Mouse (Mus musculus): ENCODE data around the gene Pxylp1. TPM values are rescaled to one million over a fixed set of nuclear protein-coding genes. Genes with fewer than 3 reads are reported as not detected.

Gene Pxylp1
- polyA plus RNA-seq, 1 experiment, result 4.7 TPM

GRCm38 (mm10) chr9:96828071-96828470 lies 64.4 kb downstream of the Pxylp1 start:
- H3K27me3 ChIP-seq (ENCODE audit: control insufficient read depth, insufficient read depth, low read length), result no peaks in the 10 kb centered on the region
- 92% methylated on average over 2 of the region's 2 CpGs for WGBS
- H3K36me3 ChIP-seq (ENCODE audit: control insufficient read depth, insufficient read depth, low read length), result no peaks in the 10 kb centered on the region
- H3K27ac ChIP-seq (ENCODE audit: insufficient read depth, low read length), result no peak overlapping the region
- H3K4me3 ChIP-seq (ENCODE audit: extremely low read depth, insufficient read depth, insufficient read length), result no peak overlapping the region
- DNase-seq (ENCODE audit: low read depth in 1 of 2, low spot score in 2 of 2), result no peak
- no peaks in the 10 kb centered on the region for H3K4me1 ChIP-seq (ENCODE audit: control insufficient read depth, insufficient read depth, insufficient read length)
- TF ChIP-seq POLR2A (IDR thresholded peaks at IDR 0.05; ENCODE audit: low read depth, low read length) (no peak), CTCF (IDR thresholded peaks at IDR 0.05; ENCODE audit: extremely low read depth, insufficient read depth, insufficient read length, insufficient replicate concordance) (no peak)

- H3K27me3 ChIP-seq (ENCODE audit: control insufficient read depth, insufficient read depth, low read length), result no peaks in the 10 kb centered on the region
- WGBS, result 80% methylated on average over 12 of the region's 12 CpGs
- H3K27ac ChIP-seq (ENCODE audit: insufficient read depth, low read length), result no peak overlapping the region
- H3K4me3 ChIP-seq (ENCODE audit: extremely low read depth, insufficient read depth, insufficient read length), result no peak overlapping the region
- no peaks in the 10 kb centered on the region for H3K4me1 ChIP-seq (ENCODE audit: control insufficient read depth, insufficient read depth, insufficient read length)
- no peak for DNase-seq (ENCODE audit: low read depth in 1 of 2, low spot score in 2 of 2)
- H3K36me3 ChIP-seq (ENCODE audit: control insufficient read depth, insufficient read depth, low read length), result no peaks in the 10 kb centered on the region
- TF ChIP-seq CTCF (IDR thresholded peaks at IDR 0.05; ENCODE audit: extremely low read depth, insufficient read depth, insufficient read length, insufficient replicate concordance), result no peak
- TF ChIP-seq POLR2A (IDR thresholded peaks at IDR 0.05; ENCODE audit: low read depth, low read length), result no peak
These were observed 65.3 kb downstream of the Pxylp1 start for GRCm38 (mm10) chr9:96827002-96827785.

- WGBS, result 95% methylated on average over 18 of the region's 18 CpGs
These were observed 67.6 kb downstream of the Pxylp1 start for GRCm38 (mm10) chr9:96824857-96825256.

GRCm38 (mm10) chr9:96824026-96824425 lies 68.4 kb downstream of the Pxylp1 start:
- no peaks in the 10 kb centered on the region for H3K4me1 ChIP-seq (ENCODE audit: control insufficient read depth, insufficient read depth, insufficient read length)
- no peak for DNase-seq (ENCODE audit: low read depth in 1 of 2, low spot score in 2 of 2)
- no peak for TF ChIP-seq POLR2A (IDR thresholded peaks at IDR 0.05; ENCODE audit: low read depth, low read length)
- no peak for TF ChIP-seq CTCF (IDR thresholded peaks at IDR 0.05; ENCODE audit: extremely low read depth, insufficient read depth, insufficient read length, insufficient replicate concordance)
- WGBS, result 79% methylated on average over 12 of the region's 12 CpGs
- no peaks in the 10 kb centered on the region for H3K27me3 ChIP-seq (ENCODE audit: control insufficient read depth, insufficient read depth, low read length)
- H3K4me3 ChIP-seq (ENCODE audit: extremely low read depth, insufficient read depth, insufficient read length), result no peak overlapping the region
- no peak overlapping the region for H3K27ac ChIP-seq (ENCODE audit: insufficient read depth, low read length)
- no peaks in the 10 kb centered on the region for H3K36me3 ChIP-seq (ENCODE audit: control insufficient read depth, insufficient read depth, low read length)

More at GRCm38 (mm10) chr9:96824857-96825256, 67.6 kb downstream of the Pxylp1 start:
- Histone ChIP-seq H3K4me3 (ENCODE audit: extremely low read depth, insufficient read depth, insufficient read length) (no peak overlapping the region), H3K4me1 (ENCODE audit: control insufficient read depth, insufficient read depth, insufficient read length) (no peaks in the 10 kb centered on the region), H3K27me3 (ENCODE audit: control insufficient read depth, insufficient read depth, low read length) (no peaks in the 10 kb centered on the region), H3K36me3 (ENCODE audit: control insufficient read depth, insufficient read depth, low read length) (no peaks in the 10 kb centered on the region), H3K27ac (ENCODE audit: insufficient read depth, low read length) (no peak overlapping the region)
- TF ChIP-seq POLR2A (IDR thresholded peaks at IDR 0.05; ENCODE audit: low read depth, low read length) (no peak), CTCF (IDR thresholded peaks at IDR 0.05; ENCODE audit: extremely low read depth, insufficient read depth, insufficient read length, insufficient replicate concordance) (no peak)
- no peak for DNase-seq (ENCODE audit: low read depth in 1 of 2, low spot score in 2 of 2)

GRCm38 (mm10) chr9:96823541-96823940 lies 68.9 kb downstream of the Pxylp1 start:
- no peak for DNase-seq (ENCODE audit: low read depth in 1 of 2, low spot score in 2 of 2)
- no peak overlapping the region for H3K27ac ChIP-seq (ENCODE audit: insufficient read depth, low read length)
- H3K36me3 ChIP-seq (ENCODE audit: control insufficient read depth, insufficient read depth, low read length), result no peaks in the 10 kb centered on the region
- H3K4me3 ChIP-seq (ENCODE audit: extremely low read depth, insufficient read depth, insufficient read length), result no peak overlapping the region
- 76% methylated on average over 5 of the region's 5 CpGs for WGBS
- H3K4me1 ChIP-seq (ENCODE audit: control insufficient read depth, insufficient read depth, insufficient read length), result no peaks in the 10 kb centered on the region
- no peaks in the 10 kb centered on the region for H3K27me3 ChIP-seq (ENCODE audit: control insufficient read depth, insufficient read depth, low read length)
- TF ChIP-seq POLR2A (IDR thresholded peaks at IDR 0.05; ENCODE audit: low read depth, low read length) (no peak), CTCF (IDR thresholded peaks at IDR 0.05; ENCODE audit: extremely low read depth, insufficient read depth, insufficient read length, insufficient replicate concordance) (no peak)

- DNase-seq (ENCODE audit: low read depth in 1 of 2, low spot score in 2 of 2), result no peak
- no peaks in the 10 kb centered on the region for H3K4me1 ChIP-seq (ENCODE audit: control insufficient read depth, insufficient read depth, insufficient read length)
- H3K36me3 ChIP-seq (ENCODE audit: control insufficient read depth, insufficient read depth, low read length), result no peaks in the 10 kb centered on the region
- H3K27ac ChIP-seq (ENCODE audit: insufficient read depth, low read length), result no peak overlapping the region
- no peaks in the 10 kb centered on the region for H3K27me3 ChIP-seq (ENCODE audit: control insufficient read depth, insufficient read depth, low read length)
- TF ChIP-seq CTCF (IDR thresholded peaks at IDR 0.05; ENCODE audit: extremely low read depth, insufficient read depth, insufficient read length, insufficient replicate concordance) (no peak), POLR2A (IDR thresholded peaks at IDR 0.05; ENCODE audit: low read depth, low read length) (no peak)
- WGBS, result 90% methylated on average over 9 of the region's 9 CpGs
- no peak overlapping the region for H3K4me3 ChIP-seq (ENCODE audit: extremely low read depth, insufficient read depth, insufficient read length)
These were observed 69.5 kb downstream of the Pxylp1 start for GRCm38 (mm10) chr9:96823005-96823404.

GRCm38 (mm10) chr9:96818822-96819481 lies 73.5 kb downstream of the Pxylp1 start:
- no peak for DNase-seq (ENCODE audit: low read depth in 1 of 2, low spot score in 2 of 2)

More at GRCm38 (mm10) chr9:96818822-96819481, 73.5 kb downstream of the Pxylp1 start:
- Histone ChIP-seq H3K4me3 (ENCODE audit: extremely low read depth, insufficient read depth, insufficient read length) (no peak overlapping the region), H3K4me1 (ENCODE audit: control insufficient read depth, insufficient read depth, insufficient read length) (no peaks in the 10 kb centered on the region), H3K27ac (ENCODE audit: insufficient read depth, low read length) (no peak overlapping the region), H3K36me3 (ENCODE audit: control insufficient read depth, insufficient read depth, low read length) (no peaks in the 10 kb centered on the region), H3K27me3 (ENCODE audit: control insufficient read depth, insufficient read depth, low read length) (no peaks in the 10 kb centered on the region)
- 74% methylated on average over 11 of the region's 11 CpGs for WGBS
- no peak for TF ChIP-seq CTCF (IDR thresholded peaks at IDR 0.05; ENCODE audit: extremely low read depth, insufficient read depth, insufficient read length, insufficient replicate concordance)
- no peak for TF ChIP-seq POLR2A (IDR thresholded peaks at IDR 0.05; ENCODE audit: low read depth, low read length)

All from spleen, adult 2 months (tissue).